Comparison of ENCODE assay signal across 25 mouse cellular contexts in the genomic region with DNA sequence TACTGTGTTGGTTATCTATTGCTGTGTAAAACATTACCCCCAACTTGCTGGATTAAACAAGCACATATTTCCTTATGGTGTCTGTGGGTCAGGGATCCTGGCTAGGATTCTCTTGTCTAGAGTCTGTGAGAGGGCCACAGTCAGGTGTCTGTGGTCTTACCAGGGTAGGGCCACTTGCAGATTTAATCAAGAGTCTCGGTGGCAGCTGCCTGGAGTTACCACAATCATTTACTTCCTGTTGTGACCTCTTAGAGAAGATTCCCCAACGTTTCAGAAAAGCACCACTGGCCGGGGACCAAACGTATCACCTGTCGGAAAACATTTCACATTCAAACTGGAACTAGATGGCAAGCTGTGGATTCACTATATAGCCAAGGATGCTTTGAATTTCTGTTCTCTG.
"Had no signal": no experiment of that assay in that cellular context is flagged by ENCODE, and none has a peak within 500 bp of the region (broad histone marks: within the 10 kb centered on the region; RNA-seq: fewer than 3 reads in every experiment).

No protein-coding gene starts in this region.

- H3K4me1 ChIP-seq: heart, embryonic 10.5 days; heart, embryonic 12.5 days; intestine, embryonic 15.5 days; limb, embryonic 10.5 days; limb, embryonic 12.5 days had no signal

- H3K36me3 ChIP-seq: heart, embryonic 10.5 days; heart, embryonic 12.5 days; hindbrain, embryonic 10.5 days; hindbrain, embryonic 12.5 days; intestine, embryonic 15.5 days; limb, embryonic 10.5 days; limb, embryonic 12.5 days had no signal

- H3K27me3 ChIP-seq: heart, embryonic 12.5 days; hindbrain, embryonic 12.5 days; intestine, embryonic 15.5 days had no signal

- H3K4me3 ChIP-seq: gastrocnemius, adult 2 months; heart, embryonic 10.5 days; heart, embryonic 12.5 days; hindbrain, embryonic 10.5 days; hindbrain, embryonic 12.5 days; intestine, embryonic 15.5 days; layer of hippocampus, adult 2 months; left cerebral cortex, adult 2 months; limb, embryonic 10.5 days; limb, embryonic 12.5 days had no signal

- ATAC-seq: inflammation-experienced regulatory T-cells, adult 6 months; intestine, embryonic 15.5 days; intestine, postnatal 0 days had no signal

- DNase-seq: gastrocnemius, adult 2 months; gastrocnemius, postnatal 10 days; gastrocnemius, postnatal 25 days; heart, adult 18-20 months; heart, postnatal 10 days; heart, postnatal 4 days; kidney, adult 18-20 months; kidney, adult 8-10 months; kidney, postnatal 10 days; kidney, postnatal 25 days; kidney, postnatal 4 days; liver had no signal

- H3K4me2 ChIP-seq: heart, embryonic 12.5 days; hindbrain, embryonic 12.5 days; hindbrain, embryonic 14.5 days; intestine, embryonic 15.5 days; limb, embryonic 12.5 days; liver, embryonic 11.5 days had no signal

- H3K9me3 ChIP-seq: heart, embryonic 10.5 days; heart, embryonic 12.5 days; hindbrain, embryonic 10.5 days; hindbrain, embryonic 12.5 days; intestine, embryonic 15.5 days; limb, embryonic 10.5 days; limb, embryonic 12.5 days had no signal

- H3K9ac ChIP-seq: heart, embryonic 12.5 days; hindbrain, embryonic 12.5 days; hindbrain, embryonic 14.5 days; intestine, embryonic 15.5 days; limb, embryonic 12.5 days had no signal

- H3K27ac ChIP-seq: gastrocnemius, adult 2 months; heart, embryonic 10.5 days; hindbrain, embryonic 12.5 days; hindbrain, embryonic 14.5 days; intestine, embryonic 15.5 days; layer of hippocampus, adult 2 months; left cerebral cortex, adult 2 months; limb, embryonic 10.5 days; limb, embryonic 12.5 days had no signal
